Mouse (Mus musculus) adrenal gland, adult 2 months (tissue): ENCODE results near the gene Bmp2k. TPM values are rescaled to one million over a fixed set of nuclear protein-coding genes. Genes with fewer than 3 reads are reported as not detected.

Source experiments
- DNase-seq: peaks from one replicate; pipeline ENCODE4 v3.0.0; 2021
- polyA plus RNA-seq: library from polyadenylated mRNA; depleted of rRNA; stranded (reverse); fragments of >200 nt; gene quantifications from 2 replicates; pipeline ENCODE4 v1.2.3, GENCODE M21; 2012
- total RNA-seq, 2 experiments: library from RNA; stranded (reverse); gene quantifications; 2 replicates each; pipeline ENCODE4 v1.2.3; 2021

Gene Bmp2k
- total and polyA plus RNA-seq, 3 experiments, result 10.6 to 38.8 (median 26.0) TPM

GRCm38 (mm10) chr5:96972474-96973130, 24.9 kb upstream of the Bmp2k start:
- DNase-seq, result no peak

GRCm38 (mm10) chr5:96973714-96974113, 23.8 kb upstream of the Bmp2k start:
- DNase-seq, result no peak

GRCm38 (mm10) chr5:96974661-96975060, 22.8 kb upstream of the Bmp2k start:
- no peak for DNase-seq

- DNase-seq, result no peak
These were observed 22.4 kb upstream of the Bmp2k start for GRCm38 (mm10) chr5:96975112-96975511.

- DNase-seq, result no peak
These were observed 21.3 kb upstream of the Bmp2k start for GRCm38 (mm10) chr5:96976150-96976549.

GRCm38 (mm10) chr5:96979296-96980007, 18.0 kb upstream of the Bmp2k start:
- no peak for DNase-seq

- no peak for DNase-seq
These were observed 17.4 kb upstream of the Bmp2k start for GRCm38 (mm10) chr5:96980008-96980634.

- no peak for DNase-seq
These were observed 15.5 kb upstream of the Bmp2k start for GRCm38 (mm10) chr5:96981987-96982386.

GRCm38 (mm10) chr5:96983142-96983541, 14.3 kb upstream of the Bmp2k start:
- DNase-seq, result no peak

GRCm38 (mm10) chr5:96986850-96987249, 10.6 kb upstream of the Bmp2k start:
- no peak for DNase-seq

GRCm38 (mm10) chr5:96988880-96989279, 8.6 kb upstream of the Bmp2k start:
- no peak for DNase-seq

GRCm38 (mm10) chr5:96991156-96991555, 6.3 kb upstream of the Bmp2k start:
- DNase-seq, result no peak

GRCm38 (mm10) chr5:96992651-96993050, 4.8 kb upstream of the Bmp2k start:
- DNase-seq, result no peak

GRCm38 (mm10) chr5:96993057-96993456, 4.4 kb upstream of the Bmp2k start:
- no peak for DNase-seq

- peak; percentile 49 for DNase-seq
These were observed 1.7 kb upstream of the Bmp2k start for GRCm38 (mm10) chr5:96995791-96996190.

- peak; percentile 76 for DNase-seq
These were observed 834 bp upstream of the Bmp2k start for GRCm38 (mm10) chr5:96996401-96997309.

- peak; percentile 82 for DNase-seq
These were observed 495 bp downstream of the Bmp2k start for GRCm38 (mm10) chr5:96997802-96998565.

- DNase-seq, result no peak
These were observed 1.0 kb downstream of the Bmp2k start for GRCm38 (mm10) chr5:96998566-96998907.

GRCm38 (mm10) chr5:96999601-97000000, 2.1 kb downstream of the Bmp2k start:
- no peak for DNase-seq

- no peak for DNase-seq
These were observed 3.0 kb downstream of the Bmp2k start for GRCm38 (mm10) chr5:97000524-97000923.

- no peak for DNase-seq
These were observed 3.7 kb downstream of the Bmp2k start for GRCm38 (mm10) chr5:97001153-97001552.

GRCm38 (mm10) chr5:97001571-97001970, 4.1 kb downstream of the Bmp2k start:
- DNase-seq, result no peak
